Mouse (Mus musculus) embryonic facial prominence, embryonic 10.5 days (tissue): ENCODE measurements at regions not wholly inside any gene's neighbourhood (a gene's known extent, or its start where the extent isn't known, plus 50 kb on each side); places are given as distances from the start of the nearest gene placed in this dataset.

ENCODE experiments used
- DNase-seq: peaks from one replicate; pipeline ENCODE4 v3.0.0-alpha.2; 2017; ENCODE audit warnings: low spot score
- H3K27ac ChIP-seq: fragments of 300-500 bp; sonication (generic); replicated peaks from 2 replicates; pipeline ENCODE4 v1.5.1; 2016; ENCODE audit warnings: mild to moderate bottlenecking
- H3K27me3 ChIP-seq: fragments of 300-500 bp; sonication (generic); replicated peaks from 2 replicates; pipeline ENCODE4 v1.6.1; 2016; ENCODE audit warnings: low read depth, mild to moderate bottlenecking; ENCODE audit not compliant: poor library complexity, severe bottlenecking
- H3K36me3 ChIP-seq: fragments of 300-500 bp; sonication (generic); replicated peaks from 2 replicates; pipeline ENCODE4 v1.6.1; 2016; ENCODE audit warnings: mild to moderate bottlenecking, moderate library complexity
- H3K4me1 ChIP-seq: fragments of 300-500 bp; sonication (generic); 2 replicates; pipeline ENCODE4 v1.6.1; 2016
- H3K4me3 ChIP-seq: fragments of 300-500 bp; sonication (generic); 2 replicates; pipeline ENCODE4 v1.5.1; 2016; ENCODE audit warnings: mild to moderate bottlenecking, moderate library complexity
- H3K9me3 ChIP-seq: fragments of 300-500 bp; sonication (generic); 2 replicates; pipeline ENCODE4 v1.6.1; 2016; ENCODE audit warnings: mild to moderate bottlenecking
- WGBS: fragments of 180-500 bp; shearing (Covaris S2); methylation state at CpG from one replicate; pipeline ENCODE4 v1.1.7; 2016; 5-methylcytosine and 5-hydroxymethylcytosine counted together

GRCm38 (mm10) chr4:3049972-3050846, 116.9 kb upstream of the Vmn1r2 start:
- no peaks in the 10 kb centered on the region for H3K27me3 ChIP-seq
- 52% methylated on average over 2 of the region's 2 CpGs for WGBS
- no peaks in the 10 kb centered on the region for H3K36me3 ChIP-seq
- DNase-seq, result no peak
- H3K27ac ChIP-seq, result no peak overlapping the region
- H3K4me3 ChIP-seq, result no peak overlapping the region
- no peaks in the 10 kb centered on the region for H3K4me1 ChIP-seq
- H3K9me3 ChIP-seq, result peaks cover 54% of the 10 kb centered on the region

GRCm38 (mm10) chr4:3050847-3051135, 116.3 kb upstream of the Vmn1r2 start:
- no peaks in the 10 kb centered on the region for H3K27me3 ChIP-seq
- 85% methylated on average over 3 of the region's 3 CpGs for WGBS
- no peak for DNase-seq
- no peaks in the 10 kb centered on the region for H3K36me3 ChIP-seq
- H3K4me3 ChIP-seq, result no peak overlapping the region
- no peaks in the 10 kb centered on the region for H3K4me1 ChIP-seq
- H3K27ac ChIP-seq, result no peak overlapping the region
- peaks cover 60% of the 10 kb centered on the region for H3K9me3 ChIP-seq

GRCm38 (mm10) chr4:3051212-3051611, 115.9 kb upstream of the Vmn1r2 start:
- no peaks in the 10 kb centered on the region for H3K4me1 ChIP-seq
- 77% methylated on average over 5 of the region's 5 CpGs for WGBS
- H3K27me3 ChIP-seq, result no peaks in the 10 kb centered on the region
- DNase-seq, result no peak
- H3K4me3 ChIP-seq, result no peak overlapping the region
- peaks cover 64% of the 10 kb centered on the region for H3K9me3 ChIP-seq
- no peak overlapping the region for H3K27ac ChIP-seq
- H3K36me3 ChIP-seq, result no peaks in the 10 kb centered on the region

DNA sequence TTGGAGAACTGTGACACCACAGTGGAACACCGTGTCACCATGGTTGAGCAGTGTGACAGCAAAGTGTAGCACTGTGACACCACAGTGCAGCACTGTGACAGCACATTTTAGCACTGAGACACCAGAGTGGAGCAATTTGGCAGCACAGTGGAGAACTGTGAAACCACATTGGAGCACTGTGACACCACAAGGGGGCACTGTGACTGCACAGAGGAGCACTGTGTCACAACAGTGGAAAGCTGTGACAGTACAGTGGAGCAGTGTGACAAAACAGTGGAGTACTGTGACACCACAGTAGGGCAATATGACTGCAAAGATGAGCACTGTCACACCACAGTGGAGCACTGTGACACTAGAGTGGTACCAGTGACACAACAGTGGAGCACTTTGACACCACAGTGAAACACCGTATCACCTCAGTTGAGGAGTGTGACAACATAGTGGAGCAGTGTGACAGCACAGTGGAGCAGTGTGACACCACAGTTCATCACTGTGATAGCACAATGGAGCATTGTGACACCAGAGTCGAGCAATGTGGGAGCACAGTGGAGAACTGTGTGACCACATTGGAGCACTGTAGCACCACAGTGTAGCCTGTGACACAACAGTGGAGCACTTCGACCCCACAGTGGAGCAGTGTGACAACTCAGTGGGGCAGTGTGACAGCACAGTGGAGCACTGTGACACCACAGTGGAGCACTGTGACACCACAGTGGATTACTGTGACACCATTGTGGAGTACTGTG, 114.6 kb upstream of the Vmn1r2 start:
- H3K4me1 ChIP-seq, result no peaks in the 10 kb centered on the region
- no peaks in the 10 kb centered on the region for H3K36me3 ChIP-seq
- WGBS, result 86% methylated on average over 4 of the region's 4 CpGs
- H3K27me3 ChIP-seq, result no peaks in the 10 kb centered on the region
- H3K4me3 ChIP-seq, result no peak overlapping the region
- H3K27ac ChIP-seq, result no peak overlapping the region
- DNase-seq, result no peak
- peaks cover 67% of the 10 kb centered on the region for H3K9me3 ChIP-seq

DNA sequence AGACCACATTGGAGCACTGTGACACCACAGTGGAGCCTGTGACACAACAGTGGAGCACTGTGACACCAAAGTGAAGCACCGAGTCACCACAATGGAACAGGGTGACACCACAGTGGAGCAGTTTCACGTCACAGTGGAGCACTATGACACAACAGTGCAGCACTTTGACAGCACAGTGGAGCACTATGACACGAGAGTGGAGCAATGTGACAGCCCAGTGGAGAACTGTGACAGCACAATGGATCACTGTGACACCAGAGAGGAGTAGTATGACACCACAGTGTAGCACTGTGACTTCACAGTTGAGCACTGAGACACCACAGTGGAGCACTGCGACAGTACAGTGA, 114.1 kb upstream of the Vmn1r2 start:
- Histone ChIP-seq H3K9me3 (peaks cover 67% of the 10 kb centered on the region), H3K4me3 (no peak overlapping the region), H3K4me1 (no peaks in the 10 kb centered on the region), H3K27ac (no peak overlapping the region), H3K27me3 (no peaks in the 10 kb centered on the region), H3K36me3 (no peaks in the 10 kb centered on the region)
- WGBS, result 57% methylated on average over 4 of the region's 4 CpGs
- no peak for DNase-seq

GRCm38 (mm10) chr4:3053496-3054216, 113.5 kb upstream of the Vmn1r2 start:
- DNase-seq, result no peak
- WGBS, result 89% methylated on average over 2 of the region's 2 CpGs
- no peaks in the 10 kb centered on the region for H3K36me3 ChIP-seq
- peaks cover 71% of the 10 kb centered on the region for H3K9me3 ChIP-seq
- H3K27me3 ChIP-seq, result no peaks in the 10 kb centered on the region
- H3K4me3 ChIP-seq, result no peak overlapping the region
- H3K4me1 ChIP-seq, result no peaks in the 10 kb centered on the region
- H3K27ac ChIP-seq, result no peak overlapping the region

- H3K4me3 ChIP-seq, result no peak overlapping the region
- no peaks in the 10 kb centered on the region for H3K4me1 ChIP-seq
- H3K27ac ChIP-seq, result no peak overlapping the region
- no peak for DNase-seq
- no peaks in the 10 kb centered on the region for H3K36me3 ChIP-seq
- H3K27me3 ChIP-seq, result no peaks in the 10 kb centered on the region
- H3K9me3 ChIP-seq, result peaks cover 82% of the 10 kb centered on the region
Observed at GRCm38 (mm10) chr4:3054886-3055285, 112.2 kb upstream of the Vmn1r2 start.

DNA sequence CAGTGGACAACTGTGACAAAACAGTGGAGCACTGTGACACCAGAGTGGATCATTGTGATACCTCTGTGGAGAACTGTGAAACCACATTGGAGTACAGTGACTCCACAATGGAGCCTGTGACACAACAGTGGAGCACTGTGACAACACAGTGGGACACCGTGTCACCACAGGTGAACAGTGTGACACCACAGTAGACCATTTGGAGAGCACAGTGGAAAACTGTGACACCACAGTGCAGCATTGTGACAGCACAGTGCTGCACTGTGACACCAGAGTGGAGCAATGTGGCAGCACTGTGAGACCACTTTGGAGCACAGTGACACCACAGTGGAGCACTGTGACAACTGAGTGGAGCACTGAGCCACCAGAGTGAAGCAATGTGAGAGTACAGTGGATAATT, 111.7 kb upstream of the Vmn1r2 start:
- Histone ChIP-seq H3K4me3 (no peak overlapping the region), H3K27me3 (no peaks in the 10 kb centered on the region), H3K27ac (no peak overlapping the region), H3K4me1 (no peaks in the 10 kb centered on the region), H3K36me3 (no peaks in the 10 kb centered on the region), H3K9me3 (peaks cover 78% of the 10 kb centered on the region)
- DNase-seq, result no peak
- WGBS, result 86% methylated on average over 1 of the region's 1 CpGs

GRCm38 (mm10) chr4:3059511-3060054, 107.5 kb upstream of the Vmn1r2 start:
- DNase-seq, result no peak
- whole genome bisulfite sequencing, result 65% methylated on average over 2 of the region's 2 CpGs

DNA sequence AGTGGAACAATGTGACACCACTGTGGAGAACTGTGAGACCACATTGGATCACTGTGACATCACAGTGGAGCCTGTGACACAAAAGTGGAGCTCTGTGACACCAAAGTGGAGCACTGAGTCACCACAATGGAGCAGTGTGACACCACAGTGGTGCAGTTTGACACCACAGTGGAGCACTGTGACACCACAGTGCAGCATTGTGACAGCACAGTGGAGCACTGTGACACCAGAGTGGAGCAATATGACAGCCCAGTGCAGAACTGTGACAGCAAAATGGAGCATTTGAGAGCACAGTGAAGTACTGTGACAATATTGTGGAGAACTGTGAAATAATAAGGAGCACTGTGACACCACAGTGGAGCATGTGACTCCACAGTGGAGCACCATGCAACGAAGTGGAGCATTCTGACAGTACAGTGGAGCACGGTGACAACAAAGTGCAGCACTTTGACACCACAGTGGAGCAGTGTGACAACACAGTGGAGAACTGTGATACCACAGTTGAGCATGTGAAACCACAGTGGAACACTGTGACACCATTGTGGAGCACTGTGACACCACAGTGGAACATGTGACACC, 105.0 kb upstream of the Vmn1r2 start:
- Histone ChIP-seq H3K27me3 (no peaks in the 10 kb centered on the region), H3K36me3 (no peaks in the 10 kb centered on the region), H3K4me1 (no peaks in the 10 kb centered on the region), H3K4me3 (no peak overlapping the region), H3K9me3 (peaks cover 75% of the 10 kb centered on the region), H3K27ac (no peak overlapping the region)
- no peak for DNase-seq
- WGBS, result 73% methylated on average over 2 of the region's 2 CpGs

More at GRCm38 (mm10) chr4:3059511-3060054, 107.5 kb upstream of the Vmn1r2 start:
- H3K36me3 ChIP-seq, result no peaks in the 10 kb centered on the region
- no peaks in the 10 kb centered on the region for H3K4me1 ChIP-seq
- H3K27me3 ChIP-seq, result no peaks in the 10 kb centered on the region
- no peak overlapping the region for H3K4me3 ChIP-seq
- H3K27ac ChIP-seq, result no peak overlapping the region
- peaks cover 69% of the 10 kb centered on the region for H3K9me3 ChIP-seq

- Histone ChIP-seq H3K4me3 (no peak overlapping the region), H3K36me3 (no peaks in the 10 kb centered on the region), H3K4me1 (no peaks in the 10 kb centered on the region), H3K9me3 (peaks cover 86% of the 10 kb centered on the region), H3K27me3 (no peaks in the 10 kb centered on the region), H3K27ac (no peak overlapping the region)
- no peak for DNase-seq
- 61% methylated on average over 3 of the region's 3 CpGs for WGBS
Observed at GRCm38 (mm10) chr4:3063966-3064365, 103.2 kb upstream of the Vmn1r2 start.

- DNase-seq, result no peak
- 40% methylated on average over 3 of the region's 3 CpGs for WGBS
- H3K27me3 ChIP-seq, result no peaks in the 10 kb centered on the region
- no peak overlapping the region for H3K27ac ChIP-seq
- no peaks in the 10 kb centered on the region for H3K36me3 ChIP-seq
- H3K4me3 ChIP-seq, result no peak overlapping the region
- H3K4me1 ChIP-seq, result no peaks in the 10 kb centered on the region
- H3K9me3 ChIP-seq, result peaks cover 86% of the 10 kb centered on the region
Observed at GRCm38 (mm10) chr4:3064571-3064970, 102.5 kb upstream of the Vmn1r2 start.
